Mouse (Mus musculus) right cerebral cortex, postnatal 10 days (tissue): ENCODE results near the gene Hipk4.
"Not testable (repeated sequence)": the region's sequence is repeated elsewhere in the genome, so short reads cannot be mapped to it uniquely, and the experiment has no call there.

Experiments
- DNase-seq, 2 experiments: peaks; one replicate each; pipeline ENCODE4 v3.0.0; 2021; ENCODE audit warnings: low spot score in 2 of 2

Gene Hipk4

DNA sequence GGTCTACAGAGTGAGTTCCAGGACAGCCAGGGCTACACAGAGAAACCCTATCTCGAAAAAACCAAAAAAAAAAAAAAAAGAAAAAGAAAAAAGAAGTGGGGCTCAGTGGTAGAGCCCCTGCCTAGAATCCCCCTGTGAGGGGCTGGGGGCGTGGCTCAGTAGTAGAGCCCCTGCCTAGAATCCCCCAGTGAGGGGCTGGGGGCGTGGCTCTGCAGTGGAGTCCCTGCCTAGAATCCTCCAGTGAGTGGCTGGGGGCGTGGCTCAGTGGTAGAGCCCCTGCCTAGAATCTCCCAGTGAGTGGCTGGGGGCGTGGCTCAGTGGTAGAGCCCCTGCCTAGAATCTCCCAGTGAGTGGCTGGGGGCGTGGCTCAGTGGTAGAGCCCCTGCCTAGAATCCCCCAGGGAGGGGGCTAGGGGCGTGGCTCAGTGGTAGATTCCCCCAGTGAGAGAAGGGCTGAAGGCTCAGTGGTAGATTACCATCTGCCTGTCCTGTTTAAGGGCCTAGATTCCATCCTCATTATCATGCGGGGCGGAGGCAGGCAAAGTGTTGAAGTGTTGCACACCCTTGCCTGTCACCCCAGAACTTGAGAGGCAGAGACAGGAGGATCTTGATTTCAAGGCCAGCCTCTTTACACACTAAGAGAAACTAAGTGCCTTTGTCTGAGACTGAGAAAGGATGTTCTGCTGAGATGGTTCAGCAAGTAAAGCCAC, 28.3 kb upstream of the Hipk4 start:
- not testable (repeated sequence) for DNase-seq

DNA sequence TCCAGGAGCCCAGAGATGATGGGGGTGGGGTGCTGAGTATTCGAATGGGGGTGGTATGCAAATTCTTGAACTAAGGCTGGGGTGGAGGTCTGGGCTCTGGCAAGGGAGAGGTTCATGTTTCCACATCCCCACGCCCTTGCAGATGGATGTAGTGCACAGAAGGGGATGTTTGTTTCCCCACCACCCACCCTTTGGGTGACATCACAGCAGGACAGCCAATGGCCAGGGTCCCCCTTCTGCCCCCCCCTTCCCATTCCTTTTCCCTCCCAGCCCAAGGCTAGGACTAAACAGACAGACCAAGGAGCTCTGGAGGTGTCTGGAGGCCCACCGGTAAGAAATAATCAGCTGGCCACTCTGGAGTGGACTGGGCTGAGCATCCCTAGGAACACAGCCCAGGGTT, 24.0 kb upstream of the Hipk4 start, which contains the start of gene Prx:
Gene Prx, plus strand, starts transcription at position 289 of the 400 bp plus-strand sequence.
- DNase-seq: no peak

DNA sequence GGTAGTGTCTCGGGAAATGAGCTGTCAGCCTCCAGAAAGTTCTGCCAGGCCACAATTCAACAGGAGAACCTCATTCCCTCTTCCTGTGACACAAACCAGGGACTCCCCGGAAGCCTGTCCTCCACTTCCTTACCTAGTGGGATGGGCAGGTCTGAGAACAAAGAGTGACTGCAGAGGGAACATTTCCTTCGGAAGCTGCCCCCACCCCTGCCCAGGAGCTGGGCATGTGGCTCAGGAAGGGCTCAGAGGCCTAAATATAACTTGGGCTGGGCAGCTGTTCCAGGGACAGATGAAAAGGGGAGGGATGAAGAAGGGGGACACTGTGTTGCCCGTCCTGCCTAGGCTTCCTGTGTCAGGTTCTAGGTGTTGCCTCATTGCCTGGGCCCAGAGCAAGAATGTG, 21.4 kb upstream of the Hipk4 start:
- DNase-seq: no peak

DNA sequence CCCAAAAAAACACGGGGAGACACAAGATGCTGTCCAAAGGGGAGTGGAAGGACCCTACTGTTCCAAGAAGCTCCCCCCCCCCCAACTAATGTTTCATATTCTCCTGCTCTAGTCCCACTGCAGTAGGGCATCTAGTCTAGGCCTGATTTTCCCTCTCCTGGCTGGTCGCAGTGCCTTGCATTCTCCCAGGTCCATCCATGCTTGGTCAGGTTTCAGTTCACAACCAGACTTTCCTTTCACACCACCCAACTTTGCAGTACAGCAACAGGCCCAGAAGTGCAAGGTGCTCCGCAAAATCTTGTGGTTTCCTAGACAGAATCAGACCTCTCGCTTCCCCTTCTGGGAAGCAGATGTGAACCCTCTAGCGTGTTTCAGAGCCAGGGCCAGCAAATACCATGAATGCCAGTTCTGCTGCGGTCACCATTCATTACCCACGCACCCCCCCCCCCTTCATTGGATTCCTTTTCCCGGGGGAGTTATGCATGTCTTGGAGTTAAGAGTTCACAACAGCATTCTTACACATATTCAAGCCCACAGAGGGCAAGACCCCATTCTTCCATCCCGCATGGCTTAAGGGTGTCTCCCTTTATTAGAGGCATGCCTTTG, 16.2 kb upstream of the Hipk4 start:
- DNase-seq: no peak

DNA sequence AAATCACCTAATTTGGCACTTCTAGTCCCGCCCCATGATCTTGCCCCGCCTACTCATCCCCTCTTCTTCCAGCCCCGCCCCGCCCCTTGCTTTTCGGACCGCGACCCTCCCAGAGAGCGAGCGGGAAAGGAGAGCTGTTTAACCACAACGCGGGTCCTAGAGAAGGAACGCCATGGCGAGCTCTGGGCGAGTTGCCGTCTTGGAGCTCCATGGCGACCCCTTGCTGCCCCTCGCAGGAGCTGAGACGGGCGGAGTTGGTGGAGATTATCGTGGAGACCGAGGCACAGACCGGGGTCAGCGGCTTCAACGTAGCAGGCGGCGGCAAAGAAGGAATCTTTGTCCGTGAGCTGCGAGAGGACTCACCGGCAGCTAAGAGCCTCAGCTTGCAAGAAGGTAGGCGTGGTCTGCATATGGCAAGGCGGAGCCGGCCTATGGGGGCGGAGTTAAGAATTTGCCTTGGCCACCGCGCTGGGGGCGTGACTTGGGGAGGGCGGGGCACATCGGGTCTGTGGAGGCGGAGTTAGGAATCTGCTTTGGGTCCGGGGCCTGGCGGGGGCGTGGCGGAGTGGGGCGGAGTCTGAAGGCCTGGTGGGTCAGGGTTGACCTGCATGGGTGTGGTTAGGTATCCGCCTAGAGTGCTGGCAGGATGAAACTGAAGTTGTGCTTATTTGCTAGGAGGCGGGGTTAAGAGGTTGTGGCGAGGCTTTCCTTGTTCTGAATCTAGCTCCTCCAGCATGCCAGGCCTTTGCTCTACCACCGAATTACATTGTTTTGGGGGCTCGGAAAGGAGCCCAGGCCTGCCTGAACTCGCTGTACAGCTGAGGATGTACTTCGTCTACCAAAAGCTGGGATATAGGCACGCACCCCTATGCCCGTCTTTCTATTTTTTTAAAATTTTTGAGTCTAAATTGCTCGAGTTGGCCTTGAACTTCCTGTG, 15.1 kb upstream of the Hipk4 start:
- DNase-seq: peak; percentile 95

DNA sequence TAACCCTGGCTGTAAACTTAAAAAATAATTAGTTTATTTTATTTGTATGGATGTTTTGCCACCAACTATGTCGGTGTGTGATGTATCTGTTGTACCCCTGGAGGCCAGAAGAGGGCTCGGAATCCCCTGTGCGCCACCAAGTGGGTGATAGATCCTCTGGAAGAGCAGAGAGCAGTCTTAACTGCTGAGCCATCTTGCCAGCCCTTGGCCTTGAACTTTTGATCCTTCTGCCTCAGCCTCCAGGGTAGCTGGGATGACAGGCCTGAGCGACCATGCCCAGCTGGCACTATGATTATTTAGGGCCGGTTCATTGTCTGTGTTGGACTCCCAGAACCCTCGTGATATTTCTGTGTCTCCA, 14.4 kb upstream of the Hipk4 start:
- peak; percentile 74 to 83 for DNase-seq

DNA sequence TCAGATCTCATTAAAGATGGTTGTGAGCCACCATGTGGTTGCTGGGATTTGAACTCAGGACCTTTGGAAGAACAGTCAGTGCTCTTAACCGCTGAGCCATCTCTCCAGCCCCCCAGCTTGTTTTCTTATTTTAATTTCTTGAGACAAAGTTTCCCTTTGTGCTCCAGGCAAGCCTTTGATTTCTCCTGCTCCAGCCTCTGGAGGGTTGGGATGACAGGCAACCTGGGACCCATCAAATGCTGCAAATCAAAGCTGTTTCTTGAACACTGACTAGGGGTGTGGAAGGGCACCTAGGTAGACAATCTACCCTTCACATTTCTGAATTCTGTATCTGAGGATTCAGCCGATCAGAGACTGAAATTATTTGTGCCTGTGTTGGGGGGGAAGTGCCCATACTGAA, 12.3 kb upstream of the Hipk4 start:
- DNase-seq: no peak

DNA sequence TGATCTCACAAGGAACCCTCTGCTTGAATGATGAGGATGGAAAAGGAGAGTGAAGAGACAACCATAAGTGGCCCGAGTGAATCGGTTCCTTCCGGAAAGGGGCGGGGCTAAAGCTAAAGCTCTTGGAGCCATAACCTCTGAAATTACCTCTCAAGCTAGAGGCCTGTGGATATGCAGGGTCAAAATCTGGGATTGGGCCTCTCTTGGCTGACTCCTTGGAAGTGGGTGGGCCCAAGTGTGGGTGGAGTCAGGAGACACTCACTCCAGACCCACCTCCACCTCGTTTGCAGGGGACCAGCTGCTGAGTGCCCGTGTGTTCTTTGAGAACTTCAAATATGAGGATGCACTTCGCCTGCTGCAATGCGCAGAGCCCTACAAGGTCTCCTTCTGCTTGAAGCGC, 8.1 kb upstream of the Hipk4 start:
- DNase-seq: no peak

DNA sequence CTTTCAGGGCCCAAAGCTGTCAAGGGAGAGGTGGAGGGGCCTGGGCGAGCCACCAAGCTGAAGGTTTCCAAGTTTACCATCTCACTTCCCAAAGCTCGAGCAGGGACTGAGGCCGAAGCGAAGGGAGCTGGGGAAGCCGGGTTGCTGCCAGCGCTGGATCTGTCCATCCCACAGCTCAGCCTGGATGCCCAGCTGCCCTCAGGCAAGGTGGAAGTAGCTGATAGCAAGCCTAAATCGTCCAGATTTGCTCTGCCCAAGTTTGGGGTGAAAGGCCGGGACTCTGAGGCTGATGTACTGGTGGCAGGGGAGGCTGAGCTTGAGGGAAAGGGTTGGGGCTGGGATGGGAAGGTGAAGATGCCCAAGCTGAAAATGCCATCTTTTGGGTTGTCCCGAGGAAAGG, 4.8 kb upstream of the Hipk4 start:
- DNase-seq: no peak

DNA sequence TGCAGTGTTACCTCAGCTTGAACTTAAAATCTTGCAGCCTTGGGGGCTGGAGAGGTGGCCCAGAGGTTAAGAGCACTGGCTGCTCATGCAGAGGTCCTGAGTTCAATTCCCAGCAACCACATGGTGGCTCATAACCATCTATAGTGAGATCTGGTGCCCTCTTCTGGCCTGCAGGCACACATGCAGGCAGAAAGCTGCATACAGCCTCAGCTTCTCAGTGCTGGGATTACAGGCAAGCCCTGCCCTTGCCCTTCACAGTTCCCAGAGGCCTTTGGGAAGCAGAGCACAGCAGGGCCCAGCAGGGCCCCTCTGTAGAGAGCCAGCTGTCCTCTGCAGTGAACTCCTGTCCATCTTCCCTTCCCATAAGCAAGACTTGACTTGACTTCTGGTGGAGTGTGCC, 3.0 kb upstream of the Hipk4 start:
- DNase-seq: no peak

DNA sequence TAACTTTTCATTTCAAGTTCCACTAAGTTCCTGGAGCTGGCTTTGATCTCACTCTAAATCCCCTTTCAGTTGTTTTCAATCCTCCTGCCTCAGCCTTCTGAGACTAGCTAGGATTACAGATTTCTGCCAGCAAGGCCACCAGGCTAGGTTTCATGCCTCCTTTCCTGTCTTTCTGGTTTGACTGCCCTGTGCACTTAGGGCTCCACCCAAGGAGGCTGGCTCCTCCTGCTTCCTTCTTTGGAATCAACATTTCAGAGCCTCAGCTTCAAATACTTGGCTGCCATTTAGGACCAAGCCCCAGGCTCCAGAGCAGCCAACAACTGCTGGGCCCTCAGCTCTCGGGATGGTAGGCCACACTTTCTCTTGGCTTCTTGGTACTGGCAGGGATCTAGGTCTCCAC, 2.5 kb upstream of the Hipk4 start:
- no peak for DNase-seq

DNA sequence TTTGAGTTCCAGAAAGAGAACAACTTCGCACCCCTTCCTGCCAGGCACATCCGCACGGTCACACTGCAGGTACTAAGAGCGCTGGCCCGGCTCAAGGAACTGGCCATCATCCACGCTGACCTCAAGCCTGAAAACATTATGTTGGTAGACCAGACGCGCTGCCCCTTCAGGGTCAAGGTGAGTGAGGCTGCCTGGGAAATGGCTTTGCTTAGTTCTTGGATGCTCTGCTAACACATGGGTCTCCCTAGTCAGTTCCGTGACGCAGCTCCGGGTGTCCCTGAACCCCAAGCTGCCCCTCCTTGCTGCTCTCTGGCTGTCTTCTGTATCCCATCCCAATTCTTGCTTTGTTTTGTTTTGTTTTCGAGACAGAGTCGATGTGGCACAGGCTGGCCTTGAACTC, 738 bp downstream of the Hipk4 start:
- no peak for DNase-seq

DNA sequence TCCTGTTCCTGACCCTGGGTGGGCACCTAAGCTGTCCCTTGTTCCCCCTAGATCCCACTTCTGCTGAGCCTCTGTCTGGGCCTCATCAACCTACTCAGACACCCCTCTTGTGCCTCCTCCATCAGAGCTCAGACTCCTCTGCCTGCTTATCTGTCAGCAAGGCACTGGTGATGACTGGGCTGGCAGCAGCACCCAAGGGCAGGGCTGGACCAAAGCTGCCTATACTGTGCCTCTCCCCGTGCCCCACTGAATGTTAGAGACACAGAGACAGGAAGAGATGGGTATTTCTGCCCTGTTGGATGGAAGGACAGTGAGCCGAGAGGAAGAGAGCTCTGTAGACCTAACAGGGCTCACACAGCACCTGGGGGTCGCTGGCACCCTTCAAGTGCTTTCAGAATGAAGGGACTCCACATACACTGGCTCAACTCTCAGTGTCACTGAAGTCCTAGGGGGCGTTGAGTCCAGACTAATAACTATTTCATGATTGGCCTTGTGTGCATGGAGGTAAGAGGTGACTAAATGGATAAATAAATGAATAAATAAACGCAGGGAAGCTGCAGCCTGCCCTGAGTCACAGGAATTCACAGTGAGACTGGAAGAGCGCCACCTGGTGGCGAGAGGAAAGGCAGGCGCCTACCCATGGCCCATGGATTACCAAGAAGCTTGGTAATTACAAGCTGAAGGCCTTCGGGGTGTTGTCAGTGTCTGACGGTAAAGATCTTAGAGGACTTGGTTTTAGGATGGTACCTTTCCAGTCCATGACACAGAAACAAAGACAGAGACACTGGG, 3.2 kb downstream of the Hipk4 start:
- DNase-seq: peak; percentile 84 to 88

DNA sequence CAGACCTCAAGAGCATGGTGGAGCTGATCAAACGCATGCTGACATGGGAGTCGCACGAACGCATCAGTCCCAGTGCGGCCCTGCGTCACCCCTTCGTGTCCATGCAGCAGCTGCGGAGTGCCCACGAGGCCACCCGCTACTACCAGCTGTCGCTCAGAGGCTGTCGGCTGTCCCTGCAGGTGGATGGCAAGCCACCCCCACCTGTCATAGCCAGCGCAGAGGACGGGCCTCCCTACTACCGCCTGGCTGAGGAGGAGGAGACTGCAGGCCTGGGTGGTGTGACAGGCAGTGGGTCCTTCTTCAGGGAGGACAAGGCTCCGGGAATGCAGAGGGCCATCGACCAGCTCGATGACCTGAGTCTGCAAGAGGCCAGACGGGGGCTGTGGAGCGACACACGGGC, 6.0 kb downstream of the Hipk4 start:
- DNase-seq: no peak

DNA sequence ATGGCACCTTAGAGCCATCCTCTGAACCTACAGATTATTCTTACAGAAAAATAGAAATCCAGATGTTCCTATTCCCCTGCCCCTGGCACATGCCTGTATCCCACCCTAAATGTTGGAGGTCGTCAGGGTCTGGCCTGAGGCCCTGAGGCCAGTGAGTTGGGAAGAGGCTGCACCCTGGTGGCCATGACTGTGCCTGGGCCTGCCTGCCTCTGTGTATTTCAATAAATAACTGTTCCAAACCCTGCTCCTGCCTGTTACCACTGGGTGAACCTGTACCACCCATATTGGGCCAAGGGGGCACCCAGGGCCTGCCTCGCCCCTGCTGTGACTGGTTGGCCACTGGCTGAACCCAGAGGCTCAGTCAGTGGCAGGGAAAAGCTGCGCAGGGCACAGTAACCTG, 7.9 kb downstream of the Hipk4 start:
- no peak for DNase-seq

DNA sequence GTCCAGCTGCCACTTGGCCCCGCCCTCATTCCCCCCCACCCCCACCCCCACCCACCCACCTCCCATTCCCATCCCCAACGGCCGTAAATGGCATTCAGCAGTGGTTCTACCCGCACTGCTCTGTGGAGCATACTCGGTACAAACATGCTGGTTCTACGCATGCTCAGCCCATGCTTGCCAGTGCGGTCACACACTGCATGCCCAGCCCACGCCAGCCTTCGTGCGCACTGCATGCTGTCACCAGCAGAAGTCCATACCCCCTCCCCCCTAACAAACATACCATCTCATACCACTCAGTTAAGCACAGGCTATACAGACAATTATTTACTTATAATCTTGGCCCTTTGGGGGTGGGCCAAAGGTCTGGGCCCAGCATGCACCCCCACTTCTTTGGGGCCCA, 8.6 kb downstream of the Hipk4 start:
- no peak for DNase-seq

DNA sequence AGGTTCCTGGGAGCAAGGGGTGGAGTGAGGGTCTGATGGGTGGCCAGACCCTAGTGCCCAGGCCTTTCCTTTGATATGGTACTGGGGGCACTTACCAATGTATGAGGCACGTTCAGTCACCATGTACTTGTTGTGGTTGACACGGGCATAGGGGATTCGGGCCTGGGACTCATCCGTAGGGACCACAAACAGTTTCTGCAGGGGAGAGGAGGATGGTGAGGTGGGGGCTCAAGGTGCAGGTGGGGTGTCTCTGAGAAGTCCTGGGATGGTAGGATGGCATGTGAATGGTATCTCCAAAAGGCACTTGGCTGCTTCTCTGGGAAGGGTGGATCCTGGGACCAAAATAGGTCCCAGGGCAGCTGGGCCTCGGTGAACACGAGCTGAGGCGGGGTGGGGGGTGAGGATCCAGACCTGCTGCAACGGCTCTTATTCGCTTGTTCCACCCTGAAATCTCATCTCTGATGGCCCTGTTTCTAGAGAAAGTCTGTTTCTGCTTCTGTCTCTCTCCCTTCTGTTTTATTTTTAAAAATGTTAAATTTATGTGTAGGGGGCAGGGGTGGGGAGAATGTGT, 9.5 kb downstream of the Hipk4 start:
- DNase-seq: peak in 1 of 2 experiments; percentile 64

DNA sequence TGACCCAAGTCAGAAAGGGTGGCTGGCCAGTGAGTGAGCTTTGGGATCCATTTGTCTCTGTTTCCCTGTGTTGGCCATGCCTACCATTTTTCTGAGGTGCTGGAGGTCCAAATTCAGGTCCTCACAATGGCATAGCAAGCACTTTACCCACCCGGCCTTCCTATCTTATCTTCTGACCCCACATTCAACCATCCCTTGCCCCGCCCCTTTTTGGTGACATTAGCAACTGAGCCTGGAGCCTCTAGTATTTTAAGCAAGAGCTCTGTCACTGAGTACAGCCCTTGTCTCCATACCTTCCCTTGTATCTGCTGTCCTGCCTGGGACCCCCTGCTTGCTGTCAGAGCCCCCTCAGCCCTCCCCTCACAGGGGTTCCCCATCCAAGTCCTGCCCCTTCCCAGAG, 12.3 kb downstream of the Hipk4 start:
- no peak for DNase-seq

DNA sequence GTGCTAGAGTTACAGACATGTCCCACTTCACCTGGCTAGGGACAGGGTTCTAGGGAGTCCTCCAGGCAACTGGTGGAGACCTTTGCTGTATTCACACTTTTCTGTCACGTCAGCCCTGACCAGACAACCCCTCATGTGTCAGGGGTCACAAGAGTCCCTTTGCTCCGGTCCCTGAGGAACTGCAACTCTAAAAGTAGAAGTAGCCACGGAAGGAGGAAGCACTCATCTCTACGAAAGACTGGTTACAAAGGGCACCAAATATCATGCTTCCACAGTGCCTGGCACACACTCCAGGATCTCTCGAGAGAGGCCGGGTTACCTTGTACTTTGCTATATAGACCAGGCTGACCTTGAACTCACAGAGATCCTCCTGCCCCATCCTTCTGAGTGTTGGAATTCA, 13.6 kb downstream of the Hipk4 start:
- no peak for DNase-seq

DNA sequence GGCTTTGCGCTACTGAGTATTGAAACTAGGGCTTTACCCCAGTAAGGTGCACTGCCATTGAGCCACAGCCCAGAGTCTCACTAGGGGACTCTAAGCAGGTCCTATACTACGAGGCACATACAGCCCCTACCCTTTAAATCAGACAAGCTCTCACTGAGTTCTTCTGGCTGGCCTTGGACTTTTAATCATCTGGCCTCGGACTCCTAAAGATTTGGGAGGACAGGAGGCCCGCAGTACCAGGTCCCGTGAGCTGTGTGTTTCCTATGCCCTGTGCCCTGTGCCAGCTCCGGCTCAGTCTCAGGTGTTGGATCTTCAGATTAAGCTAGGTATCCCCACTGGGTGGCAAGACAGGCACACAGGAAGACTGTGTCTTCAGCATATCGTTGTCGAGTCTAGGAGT, 14.9 kb downstream of the Hipk4 start:
- peak in 1 of 2 experiments; percentile 21 for DNase-seq

DNA sequence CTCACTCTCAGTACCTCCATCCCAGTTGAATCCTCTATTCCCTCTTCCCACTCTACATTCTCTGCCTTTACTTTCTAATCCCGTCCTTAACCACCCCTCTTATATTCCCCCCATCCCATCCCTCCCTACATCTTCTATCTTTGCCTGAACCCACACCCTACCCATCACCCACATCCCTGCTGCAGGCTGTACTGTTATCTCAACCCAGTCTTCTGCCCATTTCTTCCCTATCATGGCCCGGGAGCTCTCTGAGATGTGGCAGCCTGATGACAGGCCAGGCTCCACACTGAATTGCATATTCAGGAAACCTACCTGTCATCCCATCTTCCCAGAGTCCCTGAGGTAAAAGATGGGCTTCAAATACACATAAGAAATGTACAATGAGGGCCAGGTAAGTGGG, 15.7 kb downstream of the Hipk4 start:
- no peak for DNase-seq

DNA sequence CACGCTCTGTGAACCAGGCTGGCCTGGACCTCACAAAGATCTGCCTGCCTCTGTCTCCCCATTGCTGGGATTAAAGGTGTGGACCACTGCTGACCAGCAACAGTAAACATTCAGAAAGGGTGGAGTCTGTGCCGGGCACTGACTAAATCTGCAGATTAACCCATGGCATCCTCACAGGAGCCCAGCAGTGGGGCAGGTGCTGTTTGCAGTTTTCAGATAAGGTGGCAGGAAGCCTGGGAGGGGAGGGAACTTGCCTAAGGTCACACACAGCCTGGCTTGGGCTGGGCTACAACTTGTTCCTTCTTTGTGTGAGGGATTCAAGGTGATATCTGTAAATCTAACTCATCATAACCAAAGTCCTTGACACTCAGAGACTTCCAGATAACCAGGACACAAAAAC, 17.5 kb downstream of the Hipk4 start:
- no peak for DNase-seq
